Mouse (Mus musculus) embryonic fibroblast, embryonic 13.5 days (primary cell): ENCODE measurements around the gene Bcar3. TPM values are rescaled to one million over a fixed set of nuclear protein-coding genes. Genes with fewer than 3 reads are reported as not detected.

ENCODE experiments used
- H3K27ac ChIP-seq: 2 replicates; pipeline ENCODE4 v1.5.1; 2012; ENCODE audit warnings: low read length, control low read depth, inconsistent platforms; ENCODE audit not compliant: insufficient read depth
- H3K4me1 ChIP-seq: 2 replicates; pipeline ENCODE4 v1.6.1; 2011; ENCODE audit warnings: low read length; ENCODE audit not compliant: control insufficient read depth, insufficient read depth
- H3K4me3 ChIP-seq: 2 replicates; pipeline ENCODE4 v1.5.1; 2011; ENCODE audit warnings: mild to moderate bottlenecking, control low read depth, low read length; ENCODE audit not compliant: insufficient read depth
- CTCF ChIP-seq: IDR thresholded peaks from 2 replicates; pipeline ENCODE4 v1.5.1; 2011; ENCODE audit warnings: mild to moderate bottlenecking, control low read depth, low read length, moderate library complexity, borderline replicate concordance; ENCODE audit not compliant: insufficient read depth
- POLR2A ChIP-seq: IDR thresholded peaks from 2 replicates; pipeline ENCODE4 v1.6.1; 2011; ENCODE audit warnings: low read depth, mild to moderate bottlenecking, control low read depth, low read length, moderate library complexity
- polyA plus RNA-seq: library from polyadenylated mRNA; stranded (reverse); fragments of >200 nt; gene quantifications from 2 replicates; pipeline ENCODE4 v1.2.4, GENCODE M21; 2011; ENCODE audit warnings: low read depth; ENCODE audit not compliant: missing spikeins, insufficient read length

Bcar3 gene
- polyA plus RNA-seq, 1 experiment = 4.2 TPM

DNA sequence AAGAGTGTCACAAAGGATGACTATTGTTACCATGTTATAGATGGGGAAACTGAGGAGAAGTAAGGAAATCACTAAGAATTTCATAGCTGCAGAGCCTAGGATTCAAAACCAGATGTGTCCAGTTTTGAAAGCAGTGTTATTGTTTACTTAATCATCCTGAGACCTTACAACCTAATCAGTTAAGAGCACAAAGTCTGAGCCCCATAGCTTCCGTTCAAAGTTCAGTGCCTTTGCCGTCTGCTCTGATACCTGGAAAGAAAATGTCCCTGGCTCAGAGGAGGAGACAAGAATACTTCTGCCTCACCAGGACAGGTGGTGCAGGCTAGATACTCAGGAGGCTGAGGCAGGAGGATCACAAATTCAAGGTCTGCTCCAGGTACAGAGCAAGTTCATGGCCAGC lies 117.7 kb downstream of the Bcar3 start:
- no peak overlapping the region for H3K4me3 ChIP-seq
- H3K4me1 ChIP-seq = no peaks in the 10 kb centered on the region; the same call in 1 of the 2 replicates
- no peak for TF ChIP-seq POLR2A
- no peak for TF ChIP-seq CTCF
- no peak overlapping the region for H3K27ac ChIP-seq

GRCm38 (mm10) chr3:122413729-122414561 lies 120.0 kb downstream of the Bcar3 start:
- no peak for TF ChIP-seq CTCF
- TF ChIP-seq POLR2A = no peak
- Histone ChIP-seq H3K4me1 (peaks cover 2% of the 10 kb centered on the region), H3K4me3 (no peak overlapping the region), H3K27ac (no peak overlapping the region)

DNA sequence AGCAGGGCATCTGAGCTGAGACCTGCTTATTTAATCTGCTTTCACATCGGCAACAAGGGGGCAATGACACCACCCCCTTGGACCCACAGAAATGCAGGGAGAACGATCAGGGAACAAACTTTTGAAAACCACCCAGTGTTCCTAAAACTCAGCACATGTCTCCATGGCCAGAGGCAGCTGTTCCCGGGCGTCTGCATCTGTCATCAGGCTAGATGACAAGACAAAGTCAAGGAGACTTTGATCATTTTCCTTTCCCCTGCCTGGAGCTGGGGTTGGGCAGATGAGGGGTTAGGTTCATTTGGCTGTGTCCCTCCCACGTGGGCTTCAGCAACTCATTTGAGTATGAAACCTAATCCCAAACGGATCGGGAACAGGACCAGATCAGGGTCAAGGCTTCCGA lies 120.9 kb downstream of the Bcar3 start:
- TF ChIP-seq POLR2A (no peak), CTCF (no peak)
- no peak overlapping the region for H3K4me3 ChIP-seq
- no peak overlapping the region for H3K27ac ChIP-seq
- peaks cover 5% of the 10 kb centered on the region for H3K4me1 ChIP-seq

DNA sequence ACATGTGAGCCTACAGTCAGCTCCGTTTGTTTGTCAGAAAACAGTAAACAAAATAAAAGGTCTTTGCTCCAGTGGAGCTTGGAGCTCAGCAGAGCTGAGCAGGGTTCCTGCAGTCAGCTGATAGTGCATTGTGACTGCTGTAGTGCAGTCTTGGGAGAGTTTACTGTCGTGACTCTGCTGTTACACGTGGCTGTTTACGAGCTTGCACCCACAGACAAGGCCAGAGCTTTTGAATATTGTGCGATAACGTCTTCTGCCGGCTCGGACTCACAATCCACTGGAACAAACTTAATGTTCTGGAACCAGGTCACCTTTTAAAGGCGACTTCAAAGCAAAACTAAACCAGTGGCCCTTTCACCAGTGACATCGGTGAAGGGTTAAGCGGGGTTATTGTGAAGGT lies 123.5 kb downstream of the Bcar3 start:
- TF ChIP-seq CTCF (no peak), POLR2A (no peak)
- Histone ChIP-seq H3K4me3 (no peak overlapping the region), H3K27ac (no peak overlapping the region), H3K4me1 (peaks cover 5% of the 10 kb centered on the region)

- Histone ChIP-seq H3K27ac (no peak overlapping the region), H3K4me3 (peak overlapping the region; percentile 82; the same call in 1 of the 2 replicates), H3K4me1 (peaks cover 5% of the 10 kb centered on the region)
- TF ChIP-seq CTCF (no peak), POLR2A (no peak)
Measured at GRCm38 (mm10) chr3:122418564-122419274, 124.8 kb downstream of the Bcar3 start.

DNA sequence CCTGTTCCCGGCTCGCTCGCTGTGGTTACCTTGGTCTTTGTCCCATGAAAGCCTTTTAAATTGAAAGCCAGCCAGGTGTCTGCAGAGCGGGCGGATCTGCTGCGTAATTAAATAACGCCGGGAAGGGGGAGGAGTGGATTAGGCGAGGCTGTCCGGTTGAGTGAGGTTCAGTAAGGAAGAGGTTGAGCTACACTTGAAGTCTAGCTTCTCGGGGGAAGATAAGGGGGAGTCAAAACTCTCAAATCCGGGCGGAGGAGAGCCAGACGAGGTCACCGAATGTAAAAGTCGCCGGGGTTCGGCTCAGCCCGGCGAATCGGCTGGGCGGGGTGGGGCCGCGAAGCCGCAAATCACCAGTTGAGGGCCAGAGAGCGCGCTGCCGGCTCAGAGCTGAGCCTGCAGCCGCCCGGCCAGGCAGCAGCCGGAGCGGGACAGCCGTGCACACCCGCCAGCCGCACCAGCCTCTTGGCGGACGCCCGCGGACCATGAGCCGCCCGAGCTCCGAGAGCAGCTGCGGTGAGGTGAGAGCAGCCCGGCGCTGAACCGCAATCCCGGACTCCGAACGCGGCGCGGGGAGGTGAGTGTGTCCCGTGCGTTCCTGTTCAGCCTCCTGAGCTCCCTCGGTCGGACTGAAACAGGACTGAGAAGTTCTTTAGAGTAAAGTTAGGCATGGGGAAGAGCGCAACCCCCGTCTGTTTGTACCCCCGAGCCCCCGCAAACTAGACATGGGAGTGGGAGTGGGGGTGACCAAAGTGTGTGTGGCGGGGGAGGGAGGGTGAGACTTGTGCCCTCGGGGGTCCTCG lies 125.9 kb downstream of the Bcar3 start:
- Histone ChIP-seq H3K4me3 (peak overlapping the region; percentile 82), H3K4me1 (peaks cover 5% of the 10 kb centered on the region), H3K27ac (no peak overlapping the region)
- peak; percentile 73 for TF ChIP-seq POLR2A
- TF ChIP-seq CTCF = no peak

DNA sequence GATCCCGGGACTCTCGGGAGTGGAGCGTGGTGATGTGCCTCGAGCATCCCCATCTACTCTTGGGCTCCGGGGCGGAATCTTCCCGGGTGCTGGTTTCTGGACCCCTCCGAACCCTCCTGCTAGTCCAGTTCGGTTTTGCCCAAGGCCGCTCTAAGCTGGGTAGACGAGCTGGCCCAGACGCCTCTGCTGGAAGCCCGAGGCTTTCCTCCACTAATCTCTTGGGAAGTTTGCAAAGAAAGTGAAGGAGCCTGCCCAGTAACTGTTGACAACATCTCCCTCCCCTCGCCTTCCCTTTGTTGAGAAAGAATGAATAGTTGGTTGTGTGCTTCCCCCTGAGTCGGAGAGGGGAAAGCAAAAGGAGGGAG lies 126.5 kb downstream of the Bcar3 start:
- Histone ChIP-seq H3K27ac (no peak overlapping the region), H3K4me3 (peak overlapping the region; percentile 82), H3K4me1 (peaks cover 5% of the 10 kb centered on the region)
- no peak for TF ChIP-seq POLR2A
- no peak for TF ChIP-seq CTCF

GRCm38 (mm10) chr3:122421042-122421702 lies 127.2 kb downstream of the Bcar3 start:
- Histone ChIP-seq H3K4me1 (peaks cover 5% of the 10 kb centered on the region), H3K4me3 (peak overlapping the region; percentile 82), H3K27ac (no peak overlapping the region)
- no peak for TF ChIP-seq CTCF
- TF ChIP-seq POLR2A = no peak

DNA sequence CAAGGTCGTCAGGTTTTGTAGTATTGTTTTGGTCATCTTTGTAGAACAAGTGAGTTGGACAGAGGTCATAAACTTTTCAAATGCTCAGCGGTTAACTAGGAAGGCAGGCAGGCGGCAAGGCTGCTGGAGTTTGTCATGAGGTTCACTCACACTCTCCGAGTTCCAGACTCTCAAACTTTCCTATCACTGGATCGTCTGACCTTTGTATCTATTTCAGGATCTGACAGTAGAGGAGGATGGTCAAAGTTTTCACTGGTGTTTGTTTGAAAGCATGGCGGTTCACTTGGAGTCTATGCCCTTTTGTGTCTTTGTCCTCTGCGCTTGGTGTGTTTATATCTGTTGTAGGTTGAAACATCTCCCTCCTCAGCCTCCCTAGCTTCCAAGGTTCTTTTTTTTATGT lies 127.9 kb downstream of the Bcar3 start:
- TF ChIP-seq POLR2A = no peak
- no peak for TF ChIP-seq CTCF
- Histone ChIP-seq H3K4me3 (no peak overlapping the region), H3K27ac (no peak overlapping the region), H3K4me1 (peaks cover 5% of the 10 kb centered on the region)

- no peak overlapping the region for H3K27ac ChIP-seq
- TF ChIP-seq CTCF (no peak), POLR2A (no peak)
- no peak overlapping the region for H3K4me3 ChIP-seq
- peaks cover 5% of the 10 kb centered on the region for H3K4me1 ChIP-seq
Measured at GRCm38 (mm10) chr3:122422276-122422675, 128.3 kb downstream of the Bcar3 start.
